Mouse (Mus musculus) limb, embryonic 15.5 days (tissue): ENCODE data around the gene Kxd1. TPM values are rescaled to one million over a fixed set of nuclear protein-coding genes. Genes with fewer than 3 reads are reported as not detected.
A peak's percentile ranks its signal among the peaks of the same experiment; 100 is the strongest.

ENCODE experiments used
- ATAC-seq: fragments of 200-750 bp; cut with Nextera tagmentation; 2 replicates; pipeline ENCODE4 v1.8.0; 2017; ENCODE audit warnings: low read depth, moderate TSS enrichment; ENCODE audit not compliant: insufficient number of reproducible peaks, low FRiP score, low TSS enrichment
- H3K27ac ChIP-seq: fragments of 300-500 bp; sonication (generic); 2 replicates; pipeline ENCODE4 v1.5.1; 2015; ENCODE audit warnings: moderate library complexity, mild to moderate bottlenecking, inconsistent platforms
- H3K27me3 ChIP-seq: fragments of 300-500 bp; sonication (generic); 2 replicates; pipeline ENCODE4 v1.6.1; 2015; ENCODE audit warnings: inconsistent platforms
- H3K36me3 ChIP-seq: fragments of 300-500 bp; sonication (generic); 2 replicates; pipeline ENCODE4 v1.6.1; 2015; ENCODE audit warnings: inconsistent platforms
- H3K4me1 ChIP-seq: fragments of 300-500 bp; sonication (generic); 2 replicates; pipeline ENCODE4 v1.6.1; 2015; ENCODE audit warnings: inconsistent platforms
- H3K4me2 ChIP-seq: fragments of 300-500 bp; sonication (generic); 2 replicates; pipeline ENCODE4 v1.6.1; 2015; ENCODE audit warnings: mild to moderate bottlenecking, inconsistent platforms
- H3K4me3 ChIP-seq: fragments of 300-500 bp; sonication (generic); 2 replicates; pipeline ENCODE4 v1.5.1; 2015; ENCODE audit warnings: mild to moderate bottlenecking, inconsistent platforms
- H3K9ac ChIP-seq: fragments of 300-500 bp; sonication (generic); 2 replicates; pipeline ENCODE4 v1.6.1; 2015; ENCODE audit warnings: inconsistent platforms
- H3K9me3 ChIP-seq: fragments of 300-500 bp; sonication (generic); 2 replicates; pipeline ENCODE4 v1.6.1; 2016; ENCODE audit warnings: inconsistent platforms
- WGBS: fragments of 180-500 bp; shearing (Covaris S2); methylation state at CpG from one replicate; pipeline ENCODE4 v1.1.7; 2015; 5-methylcytosine and 5-hydroxymethylcytosine counted together
- polyA plus RNA-seq: library from polyadenylated mRNA; unstranded; fragments of >200 nt; fragmentation: Nextera tagmentation; extraction: Ambion mirVana; gene quantifications from 2 replicates; pipeline ENCODE4 v1.2.1, GENCODE M21; 2015

Kxd1 gene
- polyA plus RNA-seq, 1 experiment from 2014 or later, result 55.1 TPM

GRCm38 (mm10) chr8:70487993-70488796, 39.6 kb downstream of the Kxd1 start:
- Histone ChIP-seq H3K4me2 (peak overlapping the region; percentile 64), H3K27me3 (peaks cover 89% of the 10 kb centered on the region), H3K27ac (no peak overlapping the region), H3K4me3 (peak overlapping the region; percentile 30), H3K4me1 (peaks cover 60% of the 10 kb centered on the region), H3K9ac (no peak overlapping the region), H3K9me3 (no peaks in the 10 kb centered on the region), H3K36me3 (no peaks in the 10 kb centered on the region)
- 4% methylated on average over 55 of the region's 55 CpGs for whole genome bisulfite sequencing
- ATAC-seq, result 0 out of 2 replicates have a peak, but pooled peaks have one; percentile 16

- Histone ChIP-seq H3K27me3 (peaks cover 78% of the 10 kb centered on the region), H3K9me3 (no peaks in the 10 kb centered on the region), H3K4me3 (peak within 1 kb of the TSS; percentile 30), H3K4me1 (peaks cover 48% of the 10 kb centered on the region), H3K36me3 (no peaks in the 10 kb centered on the region), H3K9ac (0 out of 2 replicates have a peak within 1 kb of the TSS, but pooled peaks have one; percentile 10), H3K4me2 (peak within 1 kb of the TSS; percentile 64), H3K27ac (no peak within 1 kb of the TSS)
- ATAC-seq, result no peak
- WGBS, result 8% methylated on average over 33 of the region's 33 CpGs
Observed at GRCm38 (mm10) chr8:70486941-70487520, 40.7 kb downstream of the Kxd1 start, which contains the start of gene Tmem59l. TSS of gene Tmem59l (minus strand) at chr8:70487358.

- ATAC-seq, result 0 out of 2 replicates have a peak, but pooled peaks have one; percentile 17
- no peak overlapping the region for H3K27ac ChIP-seq
- no peaks in the 10 kb centered on the region for H3K36me3 ChIP-seq
- peaks cover 70% of the 10 kb centered on the region for H3K27me3 ChIP-seq
- no peak overlapping the region for H3K4me2 ChIP-seq
- no peak overlapping the region for H3K4me3 ChIP-seq
- H3K9me3 ChIP-seq, result no peaks in the 10 kb centered on the region
- peaks cover 40% of the 10 kb centered on the region for H3K4me1 ChIP-seq
- no peak overlapping the region for H3K9ac ChIP-seq
- WGBS, result 56% methylated on average over 7 of the region's 7 CpGs
Observed at GRCm38 (mm10) chr8:70486191-70486681, 41.5 kb downstream of the Kxd1 start.

GRCm38 (mm10) chr8:70482943-70483342, 44.8 kb downstream of the Kxd1 start:
- no peaks in the 10 kb centered on the region for H3K36me3 ChIP-seq
- H3K27ac ChIP-seq, result no peak overlapping the region
- H3K9ac ChIP-seq, result no peak overlapping the region
- H3K4me1 ChIP-seq, result peaks cover 8% of the 10 kb centered on the region
- whole genome bisulfite sequencing, result 68% methylated on average over 2 of the region's 2 CpGs
- H3K4me3 ChIP-seq, result no peak overlapping the region
- peaks cover 37% of the 10 kb centered on the region for H3K27me3 ChIP-seq
- no peak overlapping the region for H3K4me2 ChIP-seq
- no peak for ATAC-seq
- no peaks in the 10 kb centered on the region for H3K9me3 ChIP-seq

GRCm38 (mm10) chr8:70481908-70482307, 45.8 kb downstream of the Kxd1 start:
- no peaks in the 10 kb centered on the region for H3K9me3 ChIP-seq
- no peak overlapping the region for H3K4me3 ChIP-seq
- 84% methylated on average over 3 of the region's 3 CpGs for WGBS
- no peak for ATAC-seq
- no peak overlapping the region for H3K9ac ChIP-seq
- H3K27me3 ChIP-seq, result peaks cover 30% of the 10 kb centered on the region
- no peak overlapping the region for H3K27ac ChIP-seq
- peaks cover 10% of the 10 kb centered on the region for H3K4me1 ChIP-seq
- H3K36me3 ChIP-seq, result no peaks in the 10 kb centered on the region
- no peak overlapping the region for H3K4me2 ChIP-seq

GRCm38 (mm10) chr8:70477269-70477982, 50.3 kb downstream of the Kxd1 start:
- peak overlapping the region; percentile 5; the same call in 1 of the 2 replicates for H3K27ac ChIP-seq
- peak overlapping the region; percentile 89 for H3K4me3 ChIP-seq
- 0 out of 2 replicates have a peak, but pooled peaks cover 3% of the 10 kb centered on the region for H3K36me3 ChIP-seq
- no peaks in the 10 kb centered on the region for H3K9me3 ChIP-seq
- ATAC-seq, result peak; percentile 46; the same call in 1 of the 2 replicates
- peak overlapping the region; percentile 85 for H3K4me2 ChIP-seq
- no peaks in the 10 kb centered on the region for H3K27me3 ChIP-seq
- WGBS, result 2% methylated on average over 21 of the region's 21 CpGs
- H3K9ac ChIP-seq, result no peak overlapping the region
- peaks cover 24% of the 10 kb centered on the region for H3K4me1 ChIP-seq

- Histone ChIP-seq H3K9me3 (no peaks in the 10 kb centered on the region), H3K4me2 (peak within 1 kb of the TSS; percentile 85), H3K4me3 (peak within 1 kb of the TSS; percentile 89), H3K36me3 (0 out of 2 replicates have a peak, but pooled peaks cover 3% of the 10 kb centered on the region), H3K27me3 (no peaks in the 10 kb centered on the region), H3K27ac (peak within 1 kb of the TSS; percentile 77), H3K9ac (peak within 1 kb of the TSS; percentile 93), H3K4me1 (peaks cover 24% of the 10 kb centered on the region)
- under 1% methylated on average over 53 of the region's 53 CpGs for WGBS
- peak; percentile 88 for ATAC-seq
Observed at GRCm38 (mm10) chr8:70476333-70477268, 51.2 kb downstream of the Kxd1 start, which contains the start of gene Klhl26. TSS of gene Klhl26 (minus strand) at chr8:70476968.

GRCm38 (mm10) chr8:70471856-70472255, 55.9 kb downstream of the Kxd1 start:
- no peak for ATAC-seq
- Histone ChIP-seq H3K4me2 (no peak overlapping the region), H3K27ac (no peak overlapping the region), H3K36me3 (0 out of 2 replicates have a peak, but pooled peaks cover 3% of the 10 kb centered on the region), H3K9ac (no peak overlapping the region), H3K27me3 (no peaks in the 10 kb centered on the region), H3K4me3 (no peak overlapping the region), H3K4me1 (peaks cover 45% of the 10 kb centered on the region), H3K9me3 (no peaks in the 10 kb centered on the region)
- WGBS, result 96% methylated on average over 7 of the region's 7 CpGs

GRCm38 (mm10) chr8:70469938-70470337, 57.8 kb downstream of the Kxd1 start:
- H3K27ac ChIP-seq, result no peak overlapping the region
- H3K27me3 ChIP-seq, result no peaks in the 10 kb centered on the region
- 69% methylated on average over 2 of the region's 2 CpGs for WGBS
- H3K9me3 ChIP-seq, result no peaks in the 10 kb centered on the region
- ATAC-seq, result no peak
- H3K4me3 ChIP-seq, result no peak overlapping the region
- H3K9ac ChIP-seq, result no peak overlapping the region
- no peak overlapping the region for H3K4me2 ChIP-seq
- H3K4me1 ChIP-seq, result peaks cover 41% of the 10 kb centered on the region
- peaks cover 12% of the 10 kb centered on the region; the same call in 1 of the 2 replicates for H3K36me3 ChIP-seq

- H3K27ac ChIP-seq, result no peak overlapping the region
- no peaks in the 10 kb centered on the region for H3K9me3 ChIP-seq
- peaks cover 40% of the 10 kb centered on the region for H3K4me1 ChIP-seq
- H3K4me3 ChIP-seq, result no peak overlapping the region
- 54% methylated on average over 10 of the region's 10 CpGs for WGBS
- H3K9ac ChIP-seq, result no peak overlapping the region
- peaks cover 11% of the 10 kb centered on the region for H3K36me3 ChIP-seq
- no peaks in the 10 kb centered on the region for H3K27me3 ChIP-seq
- ATAC-seq, result no peak; the same call in 1 of the 2 replicates
- no peak overlapping the region for H3K4me2 ChIP-seq
Observed at GRCm38 (mm10) chr8:70469295-70469916, 58.4 kb downstream of the Kxd1 start.
